Mouse (Mus musculus) right cerebral cortex, adult 18-20 months (tissue): ENCODE measurements around the gene Dnaaf2.
"Not testable (repeated sequence)": the region's sequence is repeated elsewhere in the genome, so short reads cannot be mapped to it uniquely, and the experiment has no call there.

Experiments
- DNase-seq: peaks from one replicate; pipeline ENCODE4 v3.0.0; 2022; ENCODE audit warnings: mixed read lengths

Gene Dnaaf2

GRCm38 (mm10) chr12:69197378-69198163, 658 bp downstream of the Dnaaf2 start:
- DNase-seq = peak; percentile 30

- peak; percentile 78 for DNase-seq
Measured at GRCm38 (mm10) chr12:69196444-69197377, 1.5 kb downstream of the Dnaaf2 start, which contains the start of gene Gm49383. Gene Gm49383 (minus strand): TSS chr12:69197104.

- DNase-seq = no peak
Measured at GRCm38 (mm10) chr12:69192637-69193036, 5.6 kb downstream of the Dnaaf2 start.

- no peak for DNase-seq
Measured at GRCm38 (mm10) chr12:69191396-69191795, 6.8 kb downstream of the Dnaaf2 start.

- DNase-seq = no peak
Measured at GRCm38 (mm10) chr12:69190522-69190921, 7.7 kb downstream of the Dnaaf2 start.

GRCm38 (mm10) chr12:69190074-69190473, 8.2 kb downstream of the Dnaaf2 start:
- no peak for DNase-seq

- DNase-seq = no peak
Measured at GRCm38 (mm10) chr12:69186811-69187471, 11.3 kb downstream of the Dnaaf2 start.

GRCm38 (mm10) chr12:69185371-69185770, 12.9 kb downstream of the Dnaaf2 start:
- no peak for DNase-seq

GRCm38 (mm10) chr12:69184342-69185295, 13.6 kb downstream of the Dnaaf2 start:
- peak; percentile 63 for DNase-seq

- peak; percentile 99 for DNase-seq
Measured at GRCm38 (mm10) chr12:69183583-69184308, 14.5 kb downstream of the Dnaaf2 start, which contains the start of the genes Rpl36al and Mgat2. Gene Rpl36al (minus strand): TSS chr12:69184083. Gene Mgat2 (plus strand): TSS chr12:69184157.

GRCm38 (mm10) chr12:69181800-69182199, 16.4 kb downstream of the Dnaaf2 start:
- no peak for DNase-seq

GRCm38 (mm10) chr12:69179371-69179770, 18.9 kb downstream of the Dnaaf2 start:
- DNase-seq = no peak

GRCm38 (mm10) chr12:69177526-69177925, 20.7 kb downstream of the Dnaaf2 start:
- no peak for DNase-seq

- no peak for DNase-seq
Measured at GRCm38 (mm10) chr12:69175975-69176374, 22.3 kb downstream of the Dnaaf2 start.

GRCm38 (mm10) chr12:69171307-69171706, 26.9 kb downstream of the Dnaaf2 start:
- DNase-seq = no peak

- DNase-seq = peak; percentile 77
Measured at GRCm38 (mm10) chr12:69168461-69169106, 29.6 kb downstream of the Dnaaf2 start, which contains the start of gene Lrr1. Gene Lrr1 (plus strand): TSS chr12:69168814.

- no peak for DNase-seq
Measured at GRCm38 (mm10) chr12:69167656-69168460, 30.4 kb downstream of the Dnaaf2 start.

GRCm38 (mm10) chr12:69166861-69167581, 31.2 kb downstream of the Dnaaf2 start:
- not testable (repeated sequence) for DNase-seq

GRCm38 (mm10) chr12:69164904-69165303, 33.3 kb downstream of the Dnaaf2 start:
- no peak for DNase-seq
